Mouse (Mus musculus) heart, embryonic 15.5 days (tissue): ENCODE measurements around the gene Ndrg3. TPM values are rescaled to one million over a fixed set of nuclear protein-coding genes. Genes with fewer than 3 reads are reported as not detected.
"Not testable (repeated sequence)": the region's sequence is repeated elsewhere in the genome, so short reads cannot be mapped to it uniquely, and the experiment has no call there.

Experiments used
- ATAC-seq: fragments of 200-750 bp; cut with Nextera tagmentation; replicated peaks from 2 replicates; pipeline ENCODE4 v1.8.0; 2017; ENCODE audit warnings: low read depth, moderate TSS enrichment; ENCODE audit not compliant: insufficient number of reproducible peaks, insufficient read depth, low FRiP score
- H3K27ac ChIP-seq: fragments of 300-500 bp; sonication (generic); 2 replicates; pipeline ENCODE4 v1.5.1; 2015; ENCODE audit warnings: mild to moderate bottlenecking, inconsistent platforms
- H3K27me3 ChIP-seq: fragments of 300-500 bp; sonication (generic); 2 replicates; pipeline ENCODE4 v1.6.1; 2015; ENCODE audit warnings: inconsistent platforms
- H3K36me3 ChIP-seq: fragments of 300-500 bp; sonication (generic); 2 replicates; pipeline ENCODE4 v1.6.1; 2015; ENCODE audit warnings: mild to moderate bottlenecking, inconsistent platforms
- H3K4me1 ChIP-seq: fragments of 300-500 bp; sonication (generic); replicated peaks from 2 replicates; pipeline ENCODE4 v1.6.1; 2015; ENCODE audit warnings: inconsistent platforms
- H3K4me2 ChIP-seq: fragments of 300-500 bp; sonication (generic); 2 replicates; pipeline ENCODE4 v1.6.1; 2015; ENCODE audit warnings: inconsistent platforms, mild to moderate bottlenecking, moderate library complexity
- H3K4me3 ChIP-seq: fragments of 300-500 bp; sonication (generic); 2 replicates; pipeline ENCODE4 v1.5.1; 2015; ENCODE audit warnings: mild to moderate bottlenecking, inconsistent platforms
- H3K9ac ChIP-seq: fragments of 300-500 bp; sonication (generic); 2 replicates; pipeline ENCODE4 v1.6.1; 2015; ENCODE audit warnings: mild to moderate bottlenecking, inconsistent platforms
- H3K9me3 ChIP-seq: fragments of 300-500 bp; sonication (generic); replicated peaks from 2 replicates; pipeline ENCODE4 v1.6.1; 2016; ENCODE audit warnings: inconsistent platforms
- WGBS: fragments of 180-500 bp; shearing (Covaris S2); methylation state at CpG from one replicate; pipeline ENCODE4 v1.1.7; 2015; ENCODE audit warnings: mixed read lengths; 5-methylcytosine and 5-hydroxymethylcytosine counted together
- polyA plus RNA-seq: library from polyadenylated mRNA; unstranded; fragments of >200 nt; fragmentation: Nextera tagmentation; extraction: Ambion mirVana; gene quantifications from 2 replicates; pipeline ENCODE4 v1.2.1, GENCODE M21; 2015

Gene Ndrg3
- polyA plus RNA-seq, 1 experiment from 2014 or later, result 28.6 TPM

- no peak overlapping the region for H3K4me3 ChIP-seq
- H3K27me3 ChIP-seq, result no peaks in the 10 kb centered on the region
- no peak overlapping the region for H3K4me2 ChIP-seq
- 0 out of 2 replicates have a peak, but pooled peaks cover 5% of the 10 kb centered on the region for H3K4me1 ChIP-seq
- ATAC-seq, result no peak
- no peak overlapping the region for H3K9ac ChIP-seq
- WGBS, result 71% methylated on average over 6 of the region's 6 CpGs
- H3K36me3 ChIP-seq, result no peaks in the 10 kb centered on the region
- H3K27ac ChIP-seq, result no peak overlapping the region
- H3K9me3 ChIP-seq, result no peaks in the 10 kb centered on the region
Observed at GRCm38 (mm10) chr2:156967388-156967787, 24.5 kb downstream of the Ndrg3 start.

DNA sequence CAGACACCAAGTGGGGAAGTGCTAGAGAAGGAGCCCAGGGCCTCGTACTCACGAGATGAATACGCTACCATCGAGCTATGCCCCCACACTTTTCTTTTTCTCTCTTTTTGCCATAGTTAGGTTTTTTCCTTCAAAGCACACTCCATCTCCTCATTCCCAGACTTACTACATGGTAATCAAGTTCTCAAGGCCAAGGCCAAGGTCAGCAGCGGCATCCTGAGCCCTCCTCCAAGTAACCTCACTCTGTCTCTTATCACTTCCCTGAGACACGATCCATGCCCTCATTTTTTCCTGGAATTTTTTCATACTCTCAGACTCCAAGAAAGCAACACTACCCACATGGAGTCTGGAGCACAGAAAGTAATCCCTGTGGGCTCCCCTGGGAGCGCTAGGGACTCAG lies 28.0 kb downstream of the Ndrg3 start:
- no peak overlapping the region for H3K4me2 ChIP-seq
- H3K27ac ChIP-seq, result no peak overlapping the region
- H3K27me3 ChIP-seq, result no peaks in the 10 kb centered on the region
- no peaks in the 10 kb centered on the region for H3K9me3 ChIP-seq
- 82% methylated on average over 7 of the region's 7 CpGs for WGBS
- no peak overlapping the region for H3K9ac ChIP-seq
- H3K36me3 ChIP-seq, result no peaks in the 10 kb centered on the region
- ATAC-seq, result no peak
- no peaks in the 10 kb centered on the region for H3K4me1 ChIP-seq
- no peak overlapping the region for H3K4me3 ChIP-seq

DNA sequence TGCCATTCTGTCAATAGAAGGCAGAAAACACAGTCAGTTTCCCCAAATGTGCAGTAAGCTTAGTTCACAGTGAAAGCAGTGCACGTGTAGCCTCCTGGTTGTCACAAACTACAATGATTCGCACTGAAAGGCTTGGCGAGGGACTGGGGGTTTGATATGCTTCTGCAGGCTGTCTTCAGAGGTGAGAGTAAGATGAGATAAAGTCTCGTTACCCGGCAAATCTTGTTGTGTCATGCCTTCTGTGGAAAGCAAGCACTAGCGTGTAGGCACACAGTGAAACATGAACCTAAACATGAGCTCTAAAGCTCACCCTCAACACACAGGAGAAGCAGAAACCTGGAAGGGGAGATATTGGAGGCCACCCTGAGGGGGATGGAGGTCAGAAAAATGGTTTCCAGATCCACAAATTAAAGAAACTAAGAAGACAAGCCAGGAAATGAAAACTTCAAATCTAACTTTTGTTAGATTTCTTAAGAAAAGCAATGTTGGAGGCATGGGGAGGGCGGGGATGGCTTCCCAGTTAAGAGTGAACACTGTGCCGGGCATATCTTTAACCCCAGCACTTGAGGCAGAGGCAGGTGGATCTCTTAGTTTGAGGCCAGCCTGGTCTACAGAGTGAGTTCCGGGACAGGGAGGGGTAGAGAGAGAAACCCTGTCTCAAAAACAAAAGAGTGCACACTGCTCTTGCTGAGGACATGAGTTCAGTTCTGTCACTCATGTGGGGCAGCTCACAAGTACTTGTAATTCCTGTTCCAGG lies 33.2 kb downstream of the Ndrg3 start:
- no peaks in the 10 kb centered on the region for H3K4me1 ChIP-seq
- no peak for ATAC-seq
- H3K4me2 ChIP-seq, result no peak overlapping the region
- no peak overlapping the region for H3K27ac ChIP-seq
- 70% methylated on average over 9 of the region's 9 CpGs for WGBS
- H3K9me3 ChIP-seq, result no peaks in the 10 kb centered on the region
- H3K36me3 ChIP-seq, result peaks cover 4% of the 10 kb centered on the region; the same call in 1 of the 2 replicates
- H3K9ac ChIP-seq, result no peak overlapping the region
- no peak overlapping the region for H3K4me3 ChIP-seq
- H3K27me3 ChIP-seq, result no peaks in the 10 kb centered on the region

DNA sequence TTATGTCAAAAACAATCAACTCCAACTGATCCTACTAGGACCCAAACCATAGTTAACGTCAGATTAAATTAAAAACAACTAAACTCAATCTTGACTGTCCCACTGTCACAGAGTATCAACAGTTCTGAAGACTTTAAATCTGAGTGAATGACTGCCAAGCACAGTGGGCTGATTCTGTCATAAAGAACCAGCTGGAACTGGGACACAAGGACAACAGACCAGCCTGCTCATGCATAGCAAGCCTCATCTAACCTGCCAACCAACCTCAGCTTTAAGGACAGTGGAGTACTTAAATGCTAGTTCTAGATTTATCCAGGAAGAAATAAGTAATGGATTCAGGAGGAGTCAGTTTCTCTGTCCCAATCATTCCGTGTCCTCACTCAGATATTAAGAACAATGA lies 34.8 kb downstream of the Ndrg3 start:
- 89% methylated on average over 2 of the region's 2 CpGs for WGBS
- ATAC-seq, result no peak
- Histone ChIP-seq H3K4me3 (no peak overlapping the region), H3K4me1 (no peaks in the 10 kb centered on the region), H3K9me3 (no peaks in the 10 kb centered on the region), H3K9ac (no peak overlapping the region), H3K27ac (no peak overlapping the region), H3K36me3 (peaks cover 4% of the 10 kb centered on the region; the same call in 1 of the 2 replicates), H3K4me2 (no peak overlapping the region), H3K27me3 (no peaks in the 10 kb centered on the region)

- H3K4me3 ChIP-seq, result no peak overlapping the region
- no peak for ATAC-seq
- WGBS, result 68% methylated on average over 7 of the region's 7 CpGs
- H3K27me3 ChIP-seq, result no peaks in the 10 kb centered on the region
- no peak overlapping the region for H3K9ac ChIP-seq
- H3K27ac ChIP-seq, result no peak overlapping the region
- H3K9me3 ChIP-seq, result no peaks in the 10 kb centered on the region
- peaks cover 4% of the 10 kb centered on the region; the same call in 1 of the 2 replicates for H3K36me3 ChIP-seq
- H3K4me1 ChIP-seq, result no peaks in the 10 kb centered on the region
- H3K4me2 ChIP-seq, result no peak overlapping the region
Observed at GRCm38 (mm10) chr2:156956306-156956705, 35.5 kb downstream of the Ndrg3 start.

- no peak overlapping the region for H3K27ac ChIP-seq
- no peak overlapping the region for H3K4me3 ChIP-seq
- ATAC-seq, result no peak
- H3K9me3 ChIP-seq, result no peaks in the 10 kb centered on the region
- H3K4me1 ChIP-seq, result no peaks in the 10 kb centered on the region
- H3K4me2 ChIP-seq, result no peak overlapping the region
- no peaks in the 10 kb centered on the region for H3K27me3 ChIP-seq
- 89% methylated on average over 5 of the region's 5 CpGs for WGBS
- no peak overlapping the region for H3K9ac ChIP-seq
- H3K36me3 ChIP-seq, result peaks cover 4% of the 10 kb centered on the region; the same call in 1 of the 2 replicates
Observed at GRCm38 (mm10) chr2:156954463-156954862, 37.4 kb downstream of the Ndrg3 start.

DNA sequence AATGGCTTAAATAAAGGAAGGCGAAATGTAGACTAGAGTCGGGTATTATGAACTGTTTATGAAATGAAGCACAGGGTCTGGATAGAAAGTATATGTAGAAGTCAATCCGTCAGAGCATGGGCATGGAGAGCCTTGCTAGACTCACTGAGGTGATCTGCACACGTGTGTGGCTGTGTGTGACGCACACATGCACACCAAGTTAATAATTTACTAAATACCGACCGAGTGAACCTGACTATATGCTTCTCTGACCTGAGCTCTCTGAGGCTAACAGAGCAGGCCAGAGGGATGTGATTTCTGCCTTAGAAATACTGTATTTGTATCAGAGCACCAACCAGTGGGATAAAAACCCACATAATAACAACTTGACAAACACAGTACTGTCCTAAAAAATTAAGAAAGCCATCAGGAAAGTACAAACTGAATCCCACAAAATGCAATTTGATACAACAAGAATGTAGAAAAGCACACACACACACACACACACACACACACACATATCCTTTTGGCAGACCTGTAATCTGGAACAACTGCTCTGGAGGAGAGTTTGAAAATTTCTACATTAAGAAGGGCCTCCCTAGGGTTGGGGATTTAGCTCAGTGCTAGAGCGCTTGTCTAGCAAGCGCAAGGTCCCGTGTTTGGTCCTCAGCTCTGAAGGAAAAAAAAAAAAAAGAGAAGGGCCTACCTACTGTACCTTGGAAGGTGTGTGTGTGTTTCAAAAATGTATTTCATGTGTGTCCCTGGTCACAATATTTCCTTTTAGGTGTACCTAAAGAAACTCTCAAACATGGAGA lies 40.4 kb downstream of the Ndrg3 start:
- H3K36me3 ChIP-seq, result peaks cover 6% of the 10 kb centered on the region; the same call in 1 of the 2 replicates
- no peak for ATAC-seq
- H3K9ac ChIP-seq, result no peak overlapping the region
- no peaks in the 10 kb centered on the region for H3K9me3 ChIP-seq
- H3K4me3 ChIP-seq, result no peak overlapping the region
- H3K4me2 ChIP-seq, result no peak overlapping the region
- no peak overlapping the region for H3K27ac ChIP-seq
- H3K27me3 ChIP-seq, result no peaks in the 10 kb centered on the region
- H3K4me1 ChIP-seq, result peaks cover 8% of the 10 kb centered on the region; the same call in 1 of the 2 replicates
- 89% methylated on average over 10 of the region's 10 CpGs for WGBS

GRCm38 (mm10) chr2:156950816-156951215 lies 41.0 kb downstream of the Ndrg3 start:
- no peak overlapping the region for H3K27ac ChIP-seq
- no peaks in the 10 kb centered on the region for H3K27me3 ChIP-seq
- no peaks in the 10 kb centered on the region for H3K9me3 ChIP-seq
- no peak overlapping the region for H3K9ac ChIP-seq
- WGBS, result 90% methylated on average over 3 of the region's 3 CpGs
- no peak for ATAC-seq
- no peak overlapping the region for H3K4me3 ChIP-seq
- H3K4me1 ChIP-seq, result peaks cover 8% of the 10 kb centered on the region; the same call in 1 of the 2 replicates
- peaks cover 11% of the 10 kb centered on the region for H3K36me3 ChIP-seq
- H3K4me2 ChIP-seq, result no peak overlapping the region

- H3K4me2 ChIP-seq, H3K27ac ChIP-seq, H3K4me1 ChIP-seq, H3K9ac ChIP-seq, H3K27me3 ChIP-seq, ATAC-seq, H3K9me3 ChIP-seq, H3K4me3 ChIP-seq: not testable (repeated sequence)
- peaks cover 30% of the 10 kb centered on the region for H3K36me3 ChIP-seq
- WGBS, result 72% methylated on average over 9 of the region's 9 CpGs
Observed at GRCm38 (mm10) chr2:156941523-156941922, 50.3 kb downstream of the Ndrg3 start.

DNA sequence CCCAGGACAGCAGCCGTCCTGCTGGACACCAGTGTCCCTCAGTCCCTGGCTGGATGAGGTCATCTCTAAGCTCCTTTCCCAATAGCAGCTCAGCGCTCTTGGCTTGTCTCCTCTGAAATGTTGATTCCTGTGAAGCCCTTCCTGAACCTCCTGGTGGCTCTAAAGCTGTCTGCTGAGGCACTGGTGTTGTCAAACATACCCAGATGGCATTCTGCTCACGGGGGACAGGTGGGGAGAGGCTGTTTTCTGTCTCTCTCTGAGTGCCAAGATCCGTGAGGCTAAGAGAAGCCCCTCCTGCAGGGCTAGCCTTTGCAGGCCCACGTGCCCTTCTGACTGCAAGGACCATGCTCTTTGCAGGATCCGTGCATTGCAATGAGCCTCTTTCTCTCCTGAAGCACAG lies 51.9 kb downstream of the Ndrg3 start:
- not testable (repeated sequence) for H3K4me2 ChIP-seq
- WGBS, result 57% methylated on average over 6 of the region's 6 CpGs

GRCm38 (mm10) chr2:156937795-156938194 lies 54.1 kb downstream of the Ndrg3 start:
- Histone ChIP-seq H3K27ac (no peak overlapping the region), H3K9me3 (no peaks in the 10 kb centered on the region), H3K4me2 (no peak overlapping the region), H3K4me1 (no peaks in the 10 kb centered on the region), H3K27me3 (no peaks in the 10 kb centered on the region), H3K36me3 (peaks cover 26% of the 10 kb centered on the region; the same call in 1 of the 2 replicates), H3K4me3 (no peak overlapping the region), H3K9ac (no peak overlapping the region)
- WGBS, result 72% methylated on average over 2 of the region's 2 CpGs
- no peak for ATAC-seq

More for the DNA sequence above, 51.9 kb downstream of the Ndrg3 start:
- not testable (repeated sequence) for H3K4me3 ChIP-seq, H3K4me1 ChIP-seq, H3K27me3 ChIP-seq, H3K9ac ChIP-seq, ATAC-seq, H3K27ac ChIP-seq, H3K9me3 ChIP-seq
- H3K36me3 ChIP-seq, result peaks cover 32% of the 10 kb centered on the region; the same call in 1 of the 2 replicates
